Mouse (Mus musculus) kidney, embryonic 14.5 days (tissue): ENCODE measurements around the gene Mrps23. TPM values are rescaled to one million over a fixed set of nuclear protein-coding genes. Genes with fewer than 3 reads are reported as not detected.
"Not testable (repeated sequence)": the region's sequence is repeated elsewhere in the genome, so short reads cannot be mapped to it uniquely, and the experiment has no call there.

ENCODE experiments used
- ATAC-seq: fragments of 200-750 bp; cut with Nextera tagmentation; 2 replicates; pipeline ENCODE4 v1.8.0; 2017; ENCODE audit warnings: moderate number of reproducible peaks, mild to moderate bottlenecking, moderate TSS enrichment, moderate library complexity; ENCODE audit not compliant: low FRiP score, low TSS enrichment
- H3K27ac ChIP-seq: fragments of 300-500 bp; sonication (generic); 2 replicates; pipeline ENCODE4 v1.5.1; 2014; ENCODE audit warnings: low read depth, mild to moderate bottlenecking, low read length, moderate library complexity, mixed read lengths
- H3K27me3 ChIP-seq: fragments of 300-500 bp; sonication (generic); 2 replicates; pipeline ENCODE4 v1.6.1; 2014; ENCODE audit warnings: mild to moderate bottlenecking, low read length; ENCODE audit not compliant: control insufficient read depth, insufficient read depth
- H3K36me3 ChIP-seq: fragments of 300-500 bp; sonication (generic); 2 replicates; pipeline ENCODE4 v1.6.1; 2014; ENCODE audit warnings: low read length, mixed read lengths; ENCODE audit not compliant: control insufficient read depth, insufficient read depth
- H3K4me1 ChIP-seq: fragments of 300-500 bp; sonication (generic); 2 replicates; pipeline ENCODE4 v1.6.1; 2014; ENCODE audit warnings: low read length, mixed read lengths; ENCODE audit not compliant: control insufficient read depth, insufficient read depth
- H3K4me2 ChIP-seq: fragments of 300-500 bp; sonication (generic); replicated peaks from 2 replicates; pipeline ENCODE4 v1.6.1; 2014; ENCODE audit warnings: low read depth, mild to moderate bottlenecking, low read length
- H3K4me3 ChIP-seq: fragments of 300-500 bp; sonication (generic); 2 replicates; pipeline ENCODE4 v1.5.1; 2014; ENCODE audit warnings: mild to moderate bottlenecking, low read length
- H3K9ac ChIP-seq: fragments of 300-500 bp; sonication (generic); 2 replicates; pipeline ENCODE4 v1.6.1; 2014; ENCODE audit warnings: low read depth, mild to moderate bottlenecking, low read length, moderate library complexity
- H3K9me3 ChIP-seq: fragments of 300-500 bp; sonication (generic); 2 replicates; pipeline ENCODE4 v1.6.1; 2016; ENCODE audit warnings: low read length; ENCODE audit not compliant: control insufficient read depth
- WGBS: fragments of 180-500 bp; shearing (Covaris S2); extraction: QIAGEN DNeasy Blood & Tissue Kit; methylation state at CpG from one replicate; pipeline ENCODE4 v1.1.7; 2014; 5-methylcytosine and 5-hydroxymethylcytosine counted together
- polyA plus RNA-seq: library from polyadenylated mRNA; unstranded; fragments of >200 nt; fragmentation: Nextera tagmentation; extraction: Ambion mirVana; gene quantifications from 2 replicates; pipeline ENCODE4 v1.2.1, GENCODE M21; 2014

Mrps23 gene
- polyA plus RNA-seq, 1 experiment from 2014 or later: 63.6 TPM

DNA sequence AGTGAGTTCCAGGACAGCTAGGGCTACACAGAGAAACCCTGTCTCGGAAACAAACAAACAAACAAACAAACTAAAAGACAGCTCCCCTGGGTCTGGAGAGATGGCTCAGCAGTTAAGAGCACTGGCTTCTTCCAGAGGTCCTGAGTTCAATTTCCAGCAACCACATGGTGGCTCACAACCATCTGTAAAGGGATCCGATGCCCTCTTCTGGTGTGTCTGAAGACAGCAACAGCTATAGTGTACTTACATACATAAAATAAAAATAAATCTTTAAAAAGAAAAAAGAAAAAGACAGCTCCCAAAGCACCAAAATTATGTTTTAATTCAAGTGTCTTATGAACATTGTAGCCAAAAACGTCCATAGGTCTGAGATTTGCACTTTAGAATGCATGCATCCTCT, 8.5 kb upstream of the Mrps23 start:
- H3K9me3 ChIP-seq, H3K4me3 ChIP-seq, ATAC-seq, H3K27ac ChIP-seq, H3K9ac ChIP-seq, H3K36me3 ChIP-seq, H3K4me2 ChIP-seq: not testable (repeated sequence)
- H3K4me1 ChIP-seq: peaks cover 20% of the 10 kb centered on the region
- H3K27me3 ChIP-seq: peaks cover 34% of the 10 kb centered on the region
- WGBS: 91% methylated on average over 3 of the region's 3 CpGs

GRCm38 (mm10) chr11:88197153-88197576, 7.0 kb upstream of the Mrps23 start:
- no peaks in the 10 kb centered on the region for H3K9me3 ChIP-seq
- no peak overlapping the region for H3K4me3 ChIP-seq
- no peak overlapping the region for H3K4me2 ChIP-seq
- H3K27ac ChIP-seq: no peak overlapping the region
- no peaks in the 10 kb centered on the region for H3K36me3 ChIP-seq
- no peak for ATAC-seq
- H3K9ac ChIP-seq: no peak overlapping the region
- H3K4me1 ChIP-seq: peaks cover 20% of the 10 kb centered on the region
- peaks cover 22% of the 10 kb centered on the region for H3K27me3 ChIP-seq
- WGBS: 7% methylated on average over 2 of the region's 2 CpGs

GRCm38 (mm10) chr11:88198223-88198622, 6.0 kb upstream of the Mrps23 start:
- no peak overlapping the region for H3K4me2 ChIP-seq
- WGBS: 39% methylated on average over 4 of the region's 4 CpGs
- H3K27ac ChIP-seq: no peak overlapping the region
- peaks cover 11% of the 10 kb centered on the region for H3K27me3 ChIP-seq
- H3K9me3 ChIP-seq: no peaks in the 10 kb centered on the region
- H3K9ac ChIP-seq: no peak overlapping the region
- no peak overlapping the region for H3K4me3 ChIP-seq
- no peaks in the 10 kb centered on the region for H3K36me3 ChIP-seq
- ATAC-seq: no peak
- peaks cover 14% of the 10 kb centered on the region for H3K4me1 ChIP-seq

DNA sequence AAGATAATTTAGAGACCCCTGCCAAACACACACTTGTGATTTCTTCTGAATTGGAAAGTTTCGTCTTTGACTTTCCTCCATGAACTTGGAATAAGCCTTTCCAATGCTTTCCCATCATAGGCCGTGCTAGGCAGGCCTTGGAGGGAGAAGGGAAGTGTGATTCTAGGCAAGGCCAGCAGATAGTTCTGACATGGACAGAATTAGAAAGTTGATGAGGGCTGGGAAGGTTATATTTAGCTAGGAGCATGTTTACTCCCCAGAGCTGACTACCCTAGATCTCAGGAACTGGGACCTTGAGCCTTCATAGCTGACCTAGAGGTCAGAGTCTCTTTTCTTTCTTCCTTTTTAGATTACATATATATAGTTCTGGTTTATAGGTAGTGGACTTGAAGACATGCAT, 3.0 kb upstream of the Mrps23 start:
- no peak overlapping the region for H3K9ac ChIP-seq
- peaks cover 14% of the 10 kb centered on the region for H3K4me1 ChIP-seq
- H3K27me3 ChIP-seq: no peaks in the 10 kb centered on the region; the same call in 1 of the 2 replicates
- H3K36me3 ChIP-seq: 0 out of 2 replicates have a peak, but pooled peaks cover 2% of the 10 kb centered on the region
- H3K4me2 ChIP-seq: no peak overlapping the region
- H3K4me3 ChIP-seq: no peak overlapping the region
- 78% methylated on average over 2 of the region's 2 CpGs for WGBS
- H3K9me3 ChIP-seq: no peaks in the 10 kb centered on the region
- no peak overlapping the region for H3K27ac ChIP-seq
- no peak for ATAC-seq

GRCm38 (mm10) chr11:88202077-88202476, 2.1 kb upstream of the Mrps23 start:
- no peak for ATAC-seq
- Histone ChIP-seq H3K9ac (no peak overlapping the region), H3K9me3 (no peaks in the 10 kb centered on the region), H3K27ac (no peak overlapping the region), H3K4me1 (peaks cover 14% of the 10 kb centered on the region), H3K27me3 (no peaks in the 10 kb centered on the region; the same call in 1 of the 2 replicates), H3K36me3 (peaks cover 2% of the 10 kb centered on the region; the same call in 1 of the 2 replicates), H3K4me2 (no peak overlapping the region), H3K4me3 (no peak overlapping the region)
- 20% methylated on average over 2 of the region's 2 CpGs for WGBS

- 32% methylated on average over 30 of the region's 30 CpGs for WGBS
- Histone ChIP-seq H3K4me2 (peak overlapping the region; percentile 91), H3K9me3 (no peaks in the 10 kb centered on the region), H3K27ac (peak overlapping the region; percentile 55), H3K27me3 (no peaks in the 10 kb centered on the region; the same call in 1 of the 2 replicates), H3K9ac (peak overlapping the region; percentile 87), H3K36me3 (peaks cover 12% of the 10 kb centered on the region), H3K4me1 (peaks cover 14% of the 10 kb centered on the region), H3K4me3 (peak overlapping the region; percentile 94)
- ATAC-seq: 0 out of 2 replicates have a peak, but pooled peaks have one; percentile 3
These were observed 593 bp downstream of the Mrps23 start for GRCm38 (mm10) chr11:88204593-88205368.

DNA sequence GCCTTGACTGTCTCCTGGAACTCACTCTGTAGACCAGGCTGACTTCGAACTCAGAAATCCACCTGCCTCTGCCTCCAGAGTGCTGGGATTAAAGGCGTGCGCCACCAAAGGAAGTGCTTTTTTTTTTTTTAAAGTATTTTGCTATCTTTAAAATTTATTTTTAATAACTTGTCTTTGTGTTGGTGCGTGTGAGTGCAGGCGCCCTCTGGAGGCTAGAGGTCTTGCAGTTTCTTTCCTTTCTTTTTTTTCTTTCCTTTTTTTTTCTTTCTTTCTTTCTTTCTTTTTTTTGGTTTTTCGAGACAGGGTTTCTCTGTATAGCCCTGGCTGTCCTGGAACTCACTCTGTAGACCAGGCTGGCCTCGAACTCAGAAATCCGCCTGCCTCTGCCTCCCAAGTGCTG, 2.4 kb downstream of the Mrps23 start:
- peaks cover 14% of the 10 kb centered on the region for H3K4me1 ChIP-seq
- H3K9me3 ChIP-seq, ATAC-seq, H3K27ac ChIP-seq, H3K4me2 ChIP-seq, H3K27me3 ChIP-seq, H3K9ac ChIP-seq, H3K4me3 ChIP-seq: not testable (repeated sequence)
- 83% methylated on average over 8 of the region's 8 CpGs for WGBS
- peaks cover 30% of the 10 kb centered on the region for H3K36me3 ChIP-seq

GRCm38 (mm10) chr11:88207697-88208096, 3.5 kb downstream of the Mrps23 start:
- ATAC-seq: no peak
- Histone ChIP-seq H3K4me1 (peaks cover 14% of the 10 kb centered on the region), H3K4me3 (no peak overlapping the region), H3K9ac (no peak overlapping the region), H3K4me2 (no peak overlapping the region), H3K27me3 (no peaks in the 10 kb centered on the region), H3K9me3 (no peaks in the 10 kb centered on the region), H3K27ac (no peak overlapping the region), H3K36me3 (peaks cover 32% of the 10 kb centered on the region)
- 90% methylated on average over 2 of the region's 2 CpGs for WGBS

GRCm38 (mm10) chr11:88211824-88212582, 7.8 kb downstream of the Mrps23 start:
- 84% methylated on average over 5 of the region's 5 CpGs for WGBS
- no peak overlapping the region for H3K4me3 ChIP-seq
- H3K4me1 ChIP-seq: peaks cover 4% of the 10 kb centered on the region
- no peaks in the 10 kb centered on the region for H3K27me3 ChIP-seq
- no peaks in the 10 kb centered on the region for H3K9me3 ChIP-seq
- H3K27ac ChIP-seq: no peak overlapping the region
- H3K4me2 ChIP-seq: no peak overlapping the region
- no peak overlapping the region for H3K9ac ChIP-seq
- peaks cover 30% of the 10 kb centered on the region for H3K36me3 ChIP-seq
- ATAC-seq: no peak
